Mouse (Mus musculus) embryonic facial prominence, embryonic 10.5 days (tissue): ENCODE results near the gene Pnmal1. TPM values are rescaled to one million over a fixed set of nuclear protein-coding genes. Genes with fewer than 3 reads are reported as not detected.

Experiments used
- polyA plus RNA-seq: library from polyadenylated mRNA; unstranded; fragments of >200 nt; fragmentation: Nextera tagmentation; extraction: Ambion mirVana; gene quantifications from 2 replicates; pipeline ENCODE4 v1.2.1, GENCODE M21; 2016

Gene Pnmal1
- polyA plus RNA-seq, 1 experiment from 2014 or later: 4.0 TPM

Other genes starting within 250 kb of the Pnmal1 start
- not detected in 2 replicates for gene Ceacam9, start 237.8 kb upstream of the Pnmal1 start, polyA plus RNA-seq
- 250 and 256 TPM in 2 replicates for gene Ap2s1, start 221.3 kb upstream of the Pnmal1 start, polyA plus RNA-seq
- gene Slc1a5, start 178.3 kb upstream of the Pnmal1 start, polyA plus RNA-seq: 37.3 and 40.5 TPM in 2 replicates
- gene Strn4, start 143.8 kb upstream of the Pnmal1 start, polyA plus RNA-seq: 129 and 131 TPM in 2 replicates
- 26.1 and 28.5 TPM in 2 replicates for gene Fkrp, start 142.9 kb upstream of the Pnmal1 start, polyA plus RNA-seq
- 12.9 and 13.1 TPM in 2 replicates for gene Prkd2, start 116.8 kb upstream of the Pnmal1 start, polyA plus RNA-seq
- 5.5 and 6.0 TPM in 2 replicates for gene Dact3, start 84.4 kb upstream of the Pnmal1 start, polyA plus RNA-seq
- gene Gng8, start 67.9 kb upstream of the Pnmal1 start, polyA plus RNA-seq: 14.7 and 20.3 TPM in 2 replicates
- 0.52 and 0.64 TPM in 2 replicates for gene Ptgir, start 53.2 kb upstream of the Pnmal1 start, polyA plus RNA-seq
- 121 and 126 TPM in 2 replicates for gene Calm3, start 35.6 kb upstream of the Pnmal1 start, polyA plus RNA-seq
- gene Pnmal2, start 15.0 kb upstream of the Pnmal1 start, polyA plus RNA-seq: 2.9 and 4.6 TPM in 2 replicates
- 0.59 and 0.86 TPM in 2 replicates for gene Gm42372, start 23.4 kb downstream of the Pnmal1 start, polyA plus RNA-seq
- gene Ccdc8, start 33.0 kb downstream of the Pnmal1 start, polyA plus RNA-seq: 10.5 and 11.9 TPM in 2 replicates
- gene Ppp5c, start 68.2 kb downstream of the Pnmal1 start, polyA plus RNA-seq: 138 and 146 TPM in 2 replicates
- 5.6 and 5.7 TPM in 2 replicates for gene Hif3a, start 102.7 kb downstream of the Pnmal1 start, polyA plus RNA-seq
- 0.09 and 0.10 TPM in 2 replicates for gene Psg16, start 114.4 kb downstream of the Pnmal1 start, polyA plus RNA-seq
- gene Ceacam3, start 190.6 kb downstream of the Pnmal1 start, polyA plus RNA-seq: not detected in 2 replicates
- gene Psg29, start 243.8 kb downstream of the Pnmal1 start, polyA plus RNA-seq: not detected in 2 replicates